In the genomic region with DNA sequence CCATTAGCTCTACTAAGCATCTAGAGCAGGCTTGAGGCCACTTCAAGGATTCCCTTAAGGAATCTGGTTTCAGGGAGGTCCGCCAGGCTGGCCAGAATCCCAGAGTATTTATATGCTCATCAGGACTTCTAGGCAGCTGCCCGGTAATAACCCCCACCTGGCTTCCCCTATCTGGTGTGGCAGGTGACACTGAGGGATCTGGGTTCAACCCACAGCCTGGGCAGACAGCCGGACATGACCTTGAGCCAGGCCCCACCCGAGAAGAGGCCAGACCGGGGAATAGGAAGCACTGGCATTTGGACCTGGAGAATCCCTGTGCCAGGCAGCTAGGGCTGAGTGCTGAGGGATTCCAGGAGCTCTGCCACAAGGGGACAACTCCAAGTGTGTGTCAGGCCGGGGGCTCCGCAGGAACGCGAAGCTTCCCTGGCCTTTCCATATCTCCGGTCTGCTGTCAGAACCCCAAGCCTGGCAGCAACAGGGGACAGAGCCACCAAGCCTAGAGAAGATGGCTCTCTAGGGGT, we compare ENCODE assay signal across 8 mouse cellular contexts. TPM values are rescaled to one million over a fixed set of nuclear protein-coding genes. Genes with fewer than 3 reads are reported as not detected.
DNase-seq lines count a peak whose midpoint lies in the region; ATAC-seq lines count a peak whose summit lies in the region.

No protein-coding gene starts in this region.

- peak; percentile 43 for DNase-seq in A20 (ENCODE audit: low read depth, low spot score)
- DNase-seq in adipocyte (ENCODE audit: low spot score) = peak; percentile 77
- DNase-seq in embryo, embryonic 10 days (ENCODE audit: low spot score) = peak; percentile 25
- peak; percentile 88 for DNase-seq in gastrocnemius, postnatal 25 days
- peak; percentile 29 for DNase-seq in liver, embryonic 13.5 days
- no peak for DNase-seq in layer of hippocampus, postnatal 25 days (ENCODE audit: extremely low spot score in 1 of 2, low spot score in 1 of 2)

- H3K9me3 ChIP-seq in liver, embryonic 13.5 days (replicated peaks) = no peaks in the 10 kb centered on the region
- no peaks in the 10 kb centered on the region for H3K9me3 ChIP-seq in neural tube, embryonic 13.5 days

- H3K27ac ChIP-seq in liver, embryonic 13.5 days = peak overlapping the region; percentile 87
- peak overlapping the region; percentile 78 for H3K27ac ChIP-seq in neural tube, embryonic 13.5 days (replicated peaks)

- H3K36me3 ChIP-seq in liver, embryonic 13.5 days = peaks cover 21% of the 10 kb centered on the region
- H3K36me3 ChIP-seq in neural tube, embryonic 13.5 days = peaks cover 14% of the 10 kb centered on the region

- H3K4me1 ChIP-seq in liver, embryonic 13.5 days (replicated peaks) = peaks cover 63% of the 10 kb centered on the region
- peaks cover 20% of the 10 kb centered on the region for H3K4me1 ChIP-seq in neural tube, embryonic 13.5 days (replicated peaks)

- peak overlapping the region; percentile 97 for H3K9ac ChIP-seq in liver, embryonic 13.5 days
- H3K9ac ChIP-seq in neural tube, embryonic 13.5 days = peak overlapping the region; percentile 92

- no peaks in the 10 kb centered on the region for H3K27me3 ChIP-seq in liver, embryonic 13.5 days
- H3K27me3 ChIP-seq in neural tube, embryonic 13.5 days = no peaks in the 10 kb centered on the region

- ATAC-seq in inflammation-experienced regulatory T-cells, adult 6 months = peak; percentile 22
- ATAC-seq in liver, embryonic 13.5 days (ENCODE audit: low read depth) = peak; percentile 50
- ATAC-seq in neural tube, embryonic 13.5 days (ENCODE audit: low read depth) = peak; percentile 9

- peak overlapping the region; percentile 99 for H3K4me3 ChIP-seq in liver, embryonic 13.5 days (replicated peaks)
- peak overlapping the region; percentile 85 for H3K4me3 ChIP-seq in neural tube, embryonic 13.5 days

- peak overlapping the region; percentile 91 for H3K4me2 ChIP-seq in liver, embryonic 13.5 days
- H3K4me2 ChIP-seq in neural tube, embryonic 13.5 days = peak overlapping the region; percentile 97

- 1% methylated on average over 10 of the region's 10 CpGs for WGBS in liver, embryonic 13.5 days (ENCODE audit: insufficient replicate concordance)
- WGBS in neural tube, embryonic 13.5 days = under 1% methylated on average over 10 of the region's 10 CpGs

RNA-seq across cellular contexts. Expression of a gene that starts 0.8 kb away (rescaled TPM):
- total RNA-seq in gastrocnemius, postnatal 25 days (2021) = 10 to 100 TPM; 26.7 to 32.8 TPM
- 10 to 100 TPM; 10.6 to 27.5 (median 19.6) TPM for polyA plus RNA-seq in inflammation-experienced regulatory T-cells, adult 6 months (2017; shearing (Covaris generic))
- 3.1 and 3.5 TPM in 2 replicates for polyA plus RNA-seq in liver, embryonic 13.5 days (2015; fragmentation: Nextera tagmentation; extraction: Ambion mirVana)
- 6.3 and 8.0 TPM in 2 replicates for polyA plus RNA-seq in neural tube, embryonic 13.5 days (2015; fragmentation: Nextera tagmentation; extraction: Ambion mirVana)
- 10 to 100 TPM; 60.5 to 66.0 TPM for total RNA-seq in layer of hippocampus, postnatal 25 days (2021)

RNA-seq across cellular contexts. Expression of a gene that starts 52.6 kb away (rescaled TPM):
- 1 to 10 TPM; 2.2 to 3.7 TPM for total RNA-seq in gastrocnemius, postnatal 25 days (2021)
- polyA plus RNA-seq in inflammation-experienced regulatory T-cells, adult 6 months (2017; shearing (Covaris generic)) = 100 to 1,000 TPM in 1 of 3 experiments, 10 to 100 TPM in 2; 83.9 to 124 (median 98.2) TPM
- polyA plus RNA-seq in liver, embryonic 13.5 days (2015; fragmentation: Nextera tagmentation; extraction: Ambion mirVana) = 4.1 and 4.8 TPM in 2 replicates
- 3.3 and 3.4 TPM in 2 replicates for polyA plus RNA-seq in neural tube, embryonic 13.5 days (2015; fragmentation: Nextera tagmentation; extraction: Ambion mirVana)
- 1 to 10 TPM; 2.5 to 3.2 TPM for total RNA-seq in layer of hippocampus, postnatal 25 days (2021)

Comparison
In these comparisons a context has a peak if more than half of its experiments do, and no peak if none do; other contexts are left out.
1. DNase-seq: peak in A20 (single experiment), adipocyte (single experiment), embryo, embryonic 10 days (single experiment), gastrocnemius, postnatal 25 days (single experiment) and liver, embryonic 13.5 days (single experiment); none in layer of hippocampus, postnatal 25 days (0 of 2).
2. RNA of a gene that starts 52.6 kb away (polyA plus RNA-seq): 83.9 to 124 TPM in inflammation-experienced regulatory T-cells, adult 6 months; 4.1 to 4.8 TPM in liver, embryonic 13.5 days and 3.3 to 3.4 TPM in neural tube, embryonic 13.5 days; every median in the first group is over 10 times any median in the second.
3. Peak in every context shown above with its lines, with median percentiles within 50 percentile points of each other: ATAC-seq.